Mouse (Mus musculus): ENCODE results near the gene Smpdl3b.

- TF ChIP-seq POLR2A (IDR thresholded peaks at IDR 0.05; ENCODE audit: control insufficient read depth, extremely low read depth, insufficient read depth, low read length, poor library complexity) (no peak), CTCF (IDR thresholded peaks at IDR 0.05; ENCODE audit: borderline replicate concordance, control insufficient read depth, extremely low read depth, insufficient read depth, low read length, poor library complexity) (no peak)
Measured at GRCm38 (mm10) chr4:132780288-132780687, 23.2 kb upstream of the Smpdl3b start.
